ENCODE assay signal across 9 mouse cellular contexts in genomic region chr17:48410299-48410785, GRCm38 (mm10). TPM values are rescaled to one million over a fixed set of nuclear protein-coding genes. Genes with fewer than 3 reads are reported as not detected.
DNase-seq lines count a peak whose midpoint lies in the region; ATAC-seq and TF ChIP-seq lines count a peak whose summit lies in the region.
"Had no signal": no experiment of that assay in that cellular context is flagged by ENCODE, and none has a peak within 500 bp of the region (broad histone marks: within the 10 kb centered on the region; RNA-seq: fewer than 3 reads in every experiment).

No protein-coding gene starts in this region.

- peak overlapping the region; percentile 90 for H3K9ac ChIP-seq in ES-Bruce4 (ENCODE audit: low read depth, poor library complexity, severe bottlenecking)
- H3K9ac ChIP-seq in limb, embryonic 13.5 days, result peak overlapping the region; percentile 85

- peaks cover 10% of the 10 kb centered on the region; the same call in 1 of the 2 replicates for H3K4me1 ChIP-seq in cerebellum, adult 2 months (ENCODE audit: control insufficient read depth, insufficient read depth, low read length)
- peaks cover 2% of the 10 kb centered on the region for H3K4me1 ChIP-seq in ES-Bruce4 (ENCODE audit: control insufficient read depth, insufficient read depth, low read length)
- peaks cover 31% of the 10 kb centered on the region for H3K4me1 ChIP-seq in limb, embryonic 13.5 days
- no peaks in the 10 kb centered on the region for H3K4me1 ChIP-seq in olfactory bulb, adult 2 months (ENCODE audit: control insufficient read depth, insufficient read depth, low read length)

- TF ChIP-seq CTCF in cerebellum, adult 2 months (IDR thresholded peaks at IDR 0.05; ENCODE audit: borderline replicate concordance, insufficient read depth, low read depth, low read length), result no peak
- no peak for TF ChIP-seq CTCF in ES-Bruce4 (IDR thresholded peaks at IDR 0.05; ENCODE audit: low read depth, low read length)
- no peak for TF ChIP-seq CTCF in olfactory bulb, adult 2 months (IDR thresholded peaks at IDR 0.05; ENCODE audit: insufficient read depth, low read depth, low read length)

- no peak for TF ChIP-seq POLR2A in cerebellum, adult 2 months (IDR thresholded peaks at IDR 0.05; ENCODE audit: borderline replicate concordance, insufficient read depth, low read length)
- TF ChIP-seq POLR2A in ES-Bruce4 (IDR thresholded peaks at IDR 0.05; ENCODE audit: insufficient read depth, low read length), result no peak
- peak; percentile 35; the same call in 1 of the 2 replicates for TF ChIP-seq POLR2A in olfactory bulb, adult 2 months (IDR thresholded peaks at IDR 0.05; ENCODE audit: insufficient read depth, low read depth, low read length)

- peak overlapping the region; percentile 93 for H3K4me3 ChIP-seq in cerebellum, adult 2 months (replicated peaks; ENCODE audit: insufficient read depth, low read depth, low read length)
- peak overlapping the region; percentile 82 for H3K4me3 ChIP-seq in ES-Bruce4 (ENCODE audit: low read depth, low read length)
- H3K4me3 ChIP-seq in limb, embryonic 13.5 days, result peak overlapping the region; percentile 87
- peak overlapping the region; percentile 81 for H3K4me3 ChIP-seq in olfactory bulb, adult 2 months (ENCODE audit: insufficient read depth, low read depth, low read length)

- TF ChIP-seq EP300 in ES-Bruce4 (IDR thresholded peaks at IDR 0.05; ENCODE audit: insufficient read depth, low read depth, low read length), result no peak

- H3K27me3 ChIP-seq in cerebellum, adult 2 months (ENCODE audit: control insufficient read depth, insufficient read depth, low read length), result no peaks in the 10 kb centered on the region
- no peaks in the 10 kb centered on the region for H3K27me3 ChIP-seq in ES-Bruce4 (ENCODE audit: control insufficient read depth, insufficient read depth, low read length, poor library complexity, severe bottlenecking)
- H3K27me3 ChIP-seq in limb, embryonic 13.5 days, result no peaks in the 10 kb centered on the region

- peak; percentile 49 for ATAC-seq in erythroid progenitor cell, adult 5-6 weeks (replicated peaks; ENCODE audit: low FRiP score, poor library complexity, severe bottlenecking)
- ATAC-seq in limb, embryonic 13.5 days (ENCODE audit: low FRiP score, low read depth), result peak; percentile 5

- H3K27ac ChIP-seq in cerebellum, adult 2 months (ENCODE audit: insufficient read depth, low read length), result peak overlapping the region; percentile 85
- peak overlapping the region; percentile 94 for H3K27ac ChIP-seq in ES-Bruce4 (ENCODE audit: insufficient read depth, low read length)
- peak overlapping the region; percentile 99 for H3K27ac ChIP-seq in limb, embryonic 13.5 days
- peak overlapping the region; percentile 97 for H3K27ac ChIP-seq in olfactory bulb, adult 2 months (ENCODE audit: insufficient read depth, low read depth, low read length)

- peaks cover 31% of the 10 kb centered on the region for H3K36me3 ChIP-seq in ES-Bruce4 (ENCODE audit: control insufficient read depth, insufficient read depth, low read length, poor library complexity, severe bottlenecking)
- H3K36me3 ChIP-seq in limb, embryonic 13.5 days, result peaks cover 28% of the 10 kb centered on the region

- WGBS in cerebellum, adult 2 months, result under 1% methylated on average over 13 of the region's 13 CpGs
- WGBS in limb, embryonic 13.5 days, result 0% methylated on average over 13 of the region's 13 CpGs
- under 1% methylated on average over 13 of the region's 13 CpGs for WGBS in olfactory bulb, adult 2 months

- no peak for DNase-seq in cerebellum, adult 2 months
- DNase-seq in cerebellum, adult 11-12 months, result no peak
- no peak for DNase-seq in gastrocnemius, adult 18-20 months (ENCODE audit: low spot score)
- DNase-seq in testis, postnatal 10 days (ENCODE audit: low spot score), result no peak

- peak overlapping the region; percentile 78 for H3K4me2 ChIP-seq in limb, embryonic 13.5 days (replicated peaks)

- H3K9me3 ChIP-seq in ES-Bruce4 (replicated peaks; ENCODE audit: control insufficient read depth, insufficient read depth, low read length, poor library complexity, severe bottlenecking), result no peaks in the 10 kb centered on the region
- H3K9me3 ChIP-seq in limb, embryonic 13.5 days, result no peaks in the 10 kb centered on the region

RNA-seq across cellular contexts. Expression of gene Oard1, which starts 0.5 kb away (rescaled TPM):
- 27.4 and 27.6 TPM in 2 replicates for polyA plus RNA-seq in cerebellum, adult 2 months (2012; rRNA removed)
- 76.1 and 87.3 TPM in 2 replicates for polyA plus RNA-seq in ES-Bruce4 (2011; ENCODE audit: insufficient read depth, insufficient read length, low read depth, missing spikeins)
- total RNA-seq in erythroid progenitor cell, adult 5-6 weeks (2015; ENCODE audit: low replicate concordance), result 42.9 and 62.9 TPM in 2 replicates
- total RNA-seq in erythroid progenitor cell, adult 5-6 weeks (2017; ENCODE audit: low replicate concordance), result 81.9 and 87.0 TPM in 2 replicates
- 52.5 and 56.6 TPM in 2 replicates for polyA plus RNA-seq in limb, embryonic 13.5 days (2015; fragmentation: Nextera tagmentation; extraction: Ambion mirVana)
- not detected in 2 replicates for polyA plus RNA-seq in olfactory bulb, adult 2 months (2012; ENCODE audit: insufficient read depth, insufficient read length, low replicate concordance, missing spikeins)
- 10 to 100 TPM; 12.3 to 17.4 TPM for total RNA-seq in gastrocnemius, adult 18-20 months (2021)

RNA-seq across cellular contexts. Expression of gene Nfya, which starts 0.6 kb away (rescaled TPM):
- polyA plus RNA-seq in cerebellum, adult 2 months (2012; rRNA removed), result 20.3 and 28.1 TPM in 2 replicates
- 47.2 and 60.1 TPM in 2 replicates for polyA plus RNA-seq in ES-Bruce4 (2011; ENCODE audit: insufficient read depth, insufficient read length, low read depth, missing spikeins)
- total RNA-seq in erythroid progenitor cell, adult 5-6 weeks (2015; ENCODE audit: low replicate concordance), result 133 and 142 TPM in 2 replicates
- 69.3 and 110 TPM in 2 replicates for total RNA-seq in erythroid progenitor cell, adult 5-6 weeks (2017; ENCODE audit: low replicate concordance)
- polyA plus RNA-seq in limb, embryonic 13.5 days (2015; fragmentation: Nextera tagmentation; extraction: Ambion mirVana), result 16.7 and 17.2 TPM in 2 replicates
- not detected in 2 replicates for polyA plus RNA-seq in olfactory bulb, adult 2 months (2012; ENCODE audit: insufficient read depth, insufficient read length, low replicate concordance, missing spikeins)
- 1 to 10 TPM; 5.4 to 7.3 TPM for total RNA-seq in gastrocnemius, adult 18-20 months (2021)

RNA-seq across cellular contexts. Expression of gene Apobec2, which starts 22.4 kb away (rescaled TPM):
- polyA plus RNA-seq in cerebellum, adult 2 months (2012; rRNA removed), result 0.21 and 0.28 TPM in 2 replicates
- polyA plus RNA-seq in ES-Bruce4 (2011; ENCODE audit: insufficient read depth, insufficient read length, low read depth, missing spikeins), result 4.7 and 5.8 TPM in 2 replicates
- total RNA-seq in erythroid progenitor cell, adult 5-6 weeks (2015; ENCODE audit: low replicate concordance), result not detected in 2 replicates
- total RNA-seq in erythroid progenitor cell, adult 5-6 weeks (2017; ENCODE audit: low replicate concordance), result not detected in 2 replicates
- 21.8 and 21.9 TPM in 2 replicates for polyA plus RNA-seq in limb, embryonic 13.5 days (2015; fragmentation: Nextera tagmentation; extraction: Ambion mirVana)
- polyA plus RNA-seq in olfactory bulb, adult 2 months (2012; ENCODE audit: insufficient read depth, insufficient read length, low replicate concordance, missing spikeins), result not detected in 2 replicates
- 100 to 1,000 TPM; 411 to 558 TPM for total RNA-seq in gastrocnemius, adult 18-20 months (2021)
- total RNA-seq: neutrophil, adult 5-6 weeks had no signal

RNA-seq across cellular contexts. Expression of gene Tspo2, which starts 41.0 kb away (rescaled TPM):
- polyA plus RNA-seq in cerebellum, adult 2 months (2012; rRNA removed), result 0.43 and 0.60 TPM in 2 replicates
- 1.5 and 2.6 TPM in 2 replicates for polyA plus RNA-seq in ES-Bruce4 (2011; ENCODE audit: insufficient read depth, insufficient read length, low read depth, missing spikeins)
- total RNA-seq in erythroid progenitor cell, adult 5-6 weeks (2015; ENCODE audit: low replicate concordance), result 464 and 482 TPM in 2 replicates
- total RNA-seq in erythroid progenitor cell, adult 5-6 weeks (2017; ENCODE audit: low replicate concordance), result 322 and 537 TPM in 2 replicates
- polyA plus RNA-seq in limb, embryonic 13.5 days (2015; fragmentation: Nextera tagmentation; extraction: Ambion mirVana), result 1.8 and 2.0 TPM in 2 replicates
- polyA plus RNA-seq in olfactory bulb, adult 2 months (2012; ENCODE audit: insufficient read depth, insufficient read length, low replicate concordance, missing spikeins), result not detected in 2 replicates
- total RNA-seq in gastrocnemius, adult 18-20 months (2021), result not detected

RNA-seq across cellular contexts. Expression of gene Unc5cl, which starts 44.4 kb away (rescaled TPM):
- 0.16 and 0.19 TPM in 2 replicates for polyA plus RNA-seq in cerebellum, adult 2 months (2012; rRNA removed)
- 0.90 and 1.4 TPM in 2 replicates for polyA plus RNA-seq in ES-Bruce4 (2011; ENCODE audit: insufficient read depth, insufficient read length, low read depth, missing spikeins)
- total RNA-seq in erythroid progenitor cell, adult 5-6 weeks (2015; ENCODE audit: low replicate concordance), result 13.4 and 20.5 TPM in 2 replicates
- total RNA-seq in erythroid progenitor cell, adult 5-6 weeks (2017; ENCODE audit: low replicate concordance), result 13.2 and 24.1 TPM in 2 replicates
- polyA plus RNA-seq in limb, embryonic 13.5 days (2015; fragmentation: Nextera tagmentation; extraction: Ambion mirVana), result 0.31 and 0.32 TPM in 2 replicates
- polyA plus RNA-seq in olfactory bulb, adult 2 months (2012; ENCODE audit: insufficient read depth, insufficient read length, low replicate concordance, missing spikeins), result not detected in 2 replicates
- not detected for total RNA-seq in gastrocnemius, adult 18-20 months (2021)
